Mouse (Mus musculus) kidney, postnatal 0 days (tissue): ENCODE measurements around the gene Hoxd3. TPM values are rescaled to one million over a fixed set of nuclear protein-coding genes. Genes with fewer than 3 reads are reported as not detected.
A peak's percentile ranks its signal among the peaks of the same experiment; 100 is the strongest.

ENCODE experiments used
- ATAC-seq: fragments of 200-750 bp; cut with Nextera tagmentation; replicated peaks from 2 replicates; pipeline ENCODE4 v1.8.0; 2017; ENCODE audit warnings: low read depth, moderate number of reproducible peaks, moderate TSS enrichment, moderate library complexity; ENCODE audit not compliant: low FRiP score
- DNase-seq: peaks from one replicate; pipeline ENCODE4 v3.0.0-alpha.2; 2016; ENCODE audit warnings: low spot score
- H3K27ac ChIP-seq: fragments of 300-500 bp; sonication (generic); 2 replicates; pipeline ENCODE4 v1.5.1; 2014; ENCODE audit warnings: mild to moderate bottlenecking
- H3K27me3 ChIP-seq: fragments of 300-500 bp; sonication (generic); 2 replicates; pipeline ENCODE4 v1.6.1; 2014; ENCODE audit warnings: low read length, mixed read lengths; ENCODE audit not compliant: insufficient read depth
- H3K36me3 ChIP-seq: fragments of 300-500 bp; sonication (generic); 2 replicates; pipeline ENCODE4 v1.6.1; 2014; ENCODE audit warnings: low read length, mixed read lengths; ENCODE audit not compliant: insufficient read depth
- H3K4me1 ChIP-seq: fragments of 300-500 bp; sonication (generic); replicated peaks from 2 replicates; pipeline ENCODE4 v1.6.1; 2014; ENCODE audit warnings: antibody characterized with exemption, low read length, mixed read lengths; ENCODE audit not compliant: insufficient read depth
- H3K4me2 ChIP-seq: fragments of 300-500 bp; sonication (generic); 2 replicates; pipeline ENCODE4 v1.6.1; 2014; ENCODE audit warnings: mild to moderate bottlenecking, low read length, moderate library complexity, mixed read lengths
- H3K4me3 ChIP-seq: fragments of 300-500 bp; sonication (generic); replicated peaks from 2 replicates; pipeline ENCODE4 v1.5.1; 2014; ENCODE audit warnings: low read depth, low read length
- H3K9ac ChIP-seq: fragments of 300-500 bp; sonication (generic); 2 replicates; pipeline ENCODE4 v1.6.1; 2014; ENCODE audit warnings: low read depth, low read length
- H3K9me3 ChIP-seq: fragments of 300-500 bp; sonication (generic); replicated peaks from 2 replicates; pipeline ENCODE4 v1.6.1; 2016; ENCODE audit warnings: low read length, inconsistent platforms, mixed read lengths
- CTCF ChIP-seq: IDR thresholded peaks from 2 replicates; pipeline ENCODE4 v1.5.1; 2016; ENCODE audit warnings: antibody characterized with exemption, low read depth, mild to moderate bottlenecking, moderate library complexity
- whole genome bisulfite sequencing: fragments of 180-500 bp; shearing (Covaris S2); extraction: QIAGEN DNeasy Blood & Tissue Kit; methylation state at CpG from one replicate; pipeline ENCODE4 v1.1.7; 2014; 5-methylcytosine and 5-hydroxymethylcytosine counted together
- polyA plus RNA-seq: library from polyadenylated mRNA; unstranded; fragments of >200 nt; fragmentation: Nextera tagmentation; extraction: Ambion mirVana; gene quantifications from 2 replicates; pipeline ENCODE4 v1.2.1, GENCODE M21; 2015

Hoxd3 gene
- polyA plus RNA-seq, 1 experiment from 2014 or later: 8.0 TPM

GRCm38 (mm10) chr2:74734996-74735811 is 23.5 kb downstream of the Hoxd3 start:
- peaks cover 56% of the 10 kb centered on the region for H3K4me1 ChIP-seq
- H3K9ac ChIP-seq: peak overlapping the region; percentile 49; the same call in 1 of the 2 replicates
- H3K4me3 ChIP-seq: 0 out of 2 replicates have a peak overlapping the region, but pooled peaks have one; percentile 1
- no peak for ATAC-seq
- H3K9me3 ChIP-seq: no peaks in the 10 kb centered on the region
- TF ChIP-seq CTCF: no peak
- 41% methylated on average over 27 of the region's 27 CpGs for WGBS
- H3K36me3 ChIP-seq: no peaks in the 10 kb centered on the region
- peak overlapping the region; percentile 86 for H3K4me2 ChIP-seq
- no peaks in the 10 kb centered on the region for H3K27me3 ChIP-seq
- no peak for DNase-seq
- H3K27ac ChIP-seq: peak overlapping the region; percentile 51; the same call in 1 of the 2 replicates

DNA sequence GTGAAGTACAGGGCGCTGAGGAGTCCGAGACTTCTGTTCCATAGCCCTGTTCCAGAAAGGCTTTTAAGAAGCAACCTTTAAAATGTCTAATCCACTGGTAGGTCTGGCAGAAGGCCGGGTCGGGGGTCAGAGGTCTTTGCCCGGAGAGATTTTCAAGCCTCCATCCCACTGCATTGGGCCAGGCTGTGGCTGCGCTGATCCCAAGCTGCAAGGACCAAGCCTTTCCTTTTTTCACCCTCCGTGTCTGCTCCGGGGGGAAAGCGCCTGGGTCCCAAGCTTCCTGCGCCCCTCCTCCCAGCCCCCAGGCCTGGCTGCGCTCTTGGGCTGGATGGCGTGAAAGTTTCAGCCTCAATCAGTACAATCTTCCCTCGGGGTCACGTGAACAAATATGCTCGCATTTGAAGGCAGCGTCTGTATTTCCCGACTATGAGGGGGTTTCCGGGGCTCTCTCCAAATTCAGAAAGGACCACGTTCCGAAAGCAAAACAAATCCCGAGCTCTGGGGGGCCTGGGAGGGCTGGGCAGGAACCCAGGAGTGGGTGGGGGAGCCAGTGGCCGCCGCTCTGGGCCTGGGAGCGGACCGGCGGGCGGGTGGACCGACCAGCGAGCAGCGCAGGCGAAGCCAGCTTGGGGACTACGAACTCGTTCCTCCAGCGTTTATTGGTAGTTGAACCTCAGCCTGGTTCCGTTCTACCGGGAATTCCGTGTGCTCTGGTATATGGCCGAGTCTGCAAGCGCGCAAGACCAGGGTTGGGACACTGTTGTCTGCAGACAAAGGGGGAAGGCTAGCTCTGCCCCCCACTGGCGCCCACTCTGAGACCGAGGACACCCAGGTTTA is 24.3 kb downstream of the Hoxd3 start:
- H3K27ac ChIP-seq: peak overlapping the region; percentile 51; the same call in 1 of the 2 replicates
- H3K27me3 ChIP-seq: no peaks in the 10 kb centered on the region
- H3K36me3 ChIP-seq: no peaks in the 10 kb centered on the region
- peaks cover 61% of the 10 kb centered on the region for H3K4me1 ChIP-seq
- TF ChIP-seq CTCF: no peak
- DNase-seq: no peak
- H3K9ac ChIP-seq: peak overlapping the region; percentile 49
- peak overlapping the region; percentile 1; the same call in 1 of the 2 replicates for H3K4me3 ChIP-seq
- WGBS: 21% methylated on average over 42 of the region's 42 CpGs
- ATAC-seq: no peak
- H3K9me3 ChIP-seq: no peaks in the 10 kb centered on the region
- peak overlapping the region; percentile 86 for H3K4me2 ChIP-seq

DNA sequence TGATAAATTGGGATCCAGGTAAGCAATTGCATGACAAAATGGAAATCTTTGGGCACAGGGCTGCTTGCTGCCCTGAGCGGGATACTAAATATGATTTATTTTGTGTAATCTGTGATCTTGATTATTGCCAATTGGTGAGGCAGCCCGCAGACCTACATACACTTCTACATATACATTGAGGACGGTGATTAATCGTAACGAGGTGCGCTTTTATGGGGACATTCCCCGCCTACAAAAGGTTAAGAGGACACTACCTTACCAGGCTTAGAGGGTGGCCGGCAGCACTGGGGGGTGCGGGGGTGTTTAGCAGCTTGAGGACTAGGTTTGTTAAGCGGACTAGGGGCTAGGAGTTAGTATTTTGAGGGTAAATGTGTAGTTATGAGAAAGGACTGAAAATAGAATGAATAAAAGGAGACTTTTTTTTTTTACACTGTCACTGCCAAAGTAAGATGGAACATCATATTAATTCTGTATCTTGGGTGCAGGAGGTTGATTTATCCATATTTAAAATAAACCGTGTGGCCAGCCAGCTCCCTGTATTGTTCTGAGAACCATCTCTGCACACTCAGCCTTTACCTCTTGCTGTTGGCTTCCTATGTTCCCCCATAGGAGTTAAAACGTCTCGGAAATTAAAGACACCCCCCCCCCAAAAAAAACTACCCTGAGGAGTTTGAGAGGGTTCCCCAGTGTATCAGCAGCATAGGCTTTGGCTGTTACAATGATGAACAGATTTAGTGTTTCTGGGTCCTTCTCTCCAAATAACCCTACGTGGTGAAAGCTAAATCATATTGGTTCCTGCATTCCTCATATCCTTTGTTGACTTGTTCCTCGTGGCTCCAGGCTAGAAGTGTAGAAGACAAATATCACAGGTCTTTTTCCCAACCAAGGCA is 25.2 kb downstream of the Hoxd3 start:
- Histone ChIP-seq H3K4me3 (peak overlapping the region; percentile 1; the same call in 1 of the 2 replicates), H3K4me2 (peak overlapping the region; percentile 86), H3K27me3 (no peaks in the 10 kb centered on the region), H3K9ac (peak overlapping the region; percentile 49; the same call in 1 of the 2 replicates), H3K4me1 (peaks cover 59% of the 10 kb centered on the region), H3K27ac (peak overlapping the region; percentile 51; the same call in 1 of the 2 replicates), H3K9me3 (no peaks in the 10 kb centered on the region), H3K36me3 (no peaks in the 10 kb centered on the region)
- ATAC-seq (no peak), DNase-seq (no peak)
- no peak for TF ChIP-seq CTCF
- 50% methylated on average over 15 of the region's 15 CpGs for WGBS

- Histone ChIP-seq H3K4me1 (peaks cover 52% of the 10 kb centered on the region), H3K4me3 (no peak overlapping the region), H3K27me3 (no peaks in the 10 kb centered on the region), H3K9ac (peak overlapping the region; percentile 35; the same call in 1 of the 2 replicates), H3K4me2 (peak overlapping the region; percentile 86), H3K36me3 (no peaks in the 10 kb centered on the region), H3K9me3 (no peaks in the 10 kb centered on the region), H3K27ac (peak overlapping the region; percentile 79; the same call in 1 of the 2 replicates)
- WGBS: 48% methylated on average over 7 of the region's 7 CpGs
- ATAC-seq (no peak), DNase-seq (no peak)
- TF ChIP-seq CTCF: no peak
Measured at GRCm38 (mm10) chr2:74737578-74738070, 25.9 kb downstream of the Hoxd3 start.

DNA sequence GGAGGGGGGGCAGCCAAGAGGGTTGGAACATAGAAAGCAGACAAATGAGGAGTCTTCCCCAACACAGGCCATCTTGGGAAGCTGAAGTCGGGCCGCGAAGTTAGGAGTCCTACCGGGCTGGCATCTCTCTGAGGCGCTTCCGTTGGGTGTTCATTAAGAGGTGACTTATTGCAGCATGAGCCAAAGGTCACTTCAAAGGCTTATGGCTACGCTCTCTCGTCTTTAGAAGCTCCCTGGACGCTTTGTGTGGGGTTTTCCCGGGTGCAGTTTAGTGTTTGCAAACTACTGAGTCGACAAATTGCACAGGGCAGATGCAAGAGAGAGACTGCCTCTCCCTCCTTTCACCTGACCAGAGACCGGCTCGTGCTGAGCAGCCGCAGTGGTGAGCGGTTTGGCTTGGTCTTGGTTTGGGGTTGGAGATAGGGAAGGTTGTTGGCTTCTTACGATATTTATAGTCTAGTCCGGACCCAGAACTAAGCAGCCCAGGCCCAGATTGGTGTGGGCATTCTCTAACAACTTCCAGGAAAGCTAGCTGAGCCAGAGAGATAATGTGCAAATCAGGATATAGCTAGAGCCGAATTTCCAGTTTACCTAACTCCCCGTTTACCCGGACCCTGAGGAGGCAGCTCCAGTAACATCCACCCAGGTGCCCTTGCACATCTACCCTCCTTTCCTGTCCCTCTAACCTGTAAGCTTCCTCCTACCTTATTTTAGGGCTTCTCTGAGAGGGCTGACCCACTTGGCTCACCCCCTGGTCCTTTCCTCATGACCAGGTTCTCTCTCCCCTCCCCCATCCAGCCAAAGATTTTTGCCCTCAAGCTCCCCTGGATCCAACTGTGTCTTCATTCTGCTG is 27.1 kb downstream of the Hoxd3 start:
- peak overlapping the region; percentile 5; the same call in 1 of the 2 replicates for H3K4me3 ChIP-seq
- H3K4me2 ChIP-seq: peak overlapping the region; percentile 86

More for the DNA sequence above, 27.1 kb downstream of the Hoxd3 start:
- H3K36me3 ChIP-seq: no peaks in the 10 kb centered on the region
- TF ChIP-seq CTCF: no peak
- H3K4me1 ChIP-seq: peaks cover 50% of the 10 kb centered on the region
- WGBS: 18% methylated on average over 20 of the region's 20 CpGs
- no peaks in the 10 kb centered on the region for H3K9me3 ChIP-seq
- no peak for ATAC-seq
- peak overlapping the region; percentile 79 for H3K27ac ChIP-seq
- DNase-seq: no peak
- peak overlapping the region; percentile 35; the same call in 1 of the 2 replicates for H3K9ac ChIP-seq
- H3K27me3 ChIP-seq: no peaks in the 10 kb centered on the region
